ENCODE assay signal across 8 mouse cellular contexts in genomic region chr11:106036548-106037417, GRCm38 (mm10). TPM values are rescaled to one million over a fixed set of nuclear protein-coding genes. Genes with fewer than 3 reads are reported as not detected.
A peak's percentile ranks its signal among the peaks of the same experiment; 100 is the strongest.
DNase-seq lines count a peak whose midpoint lies in the region; ATAC-seq and TF ChIP-seq lines count a peak whose summit lies in the region.

Gene Dcaf7 (plus strand): TSS chr11:106036872.

- no peaks in the 10 kb centered on the region for H3K27me3 ChIP-seq in E14TG2a.4 (ENCODE audit: insufficient read depth, low read length)
- H3K27me3 ChIP-seq in forebrain, embryonic 12.5 days = no peaks in the 10 kb centered on the region
- no peaks in the 10 kb centered on the region for H3K27me3 ChIP-seq in heart, postnatal 0 days (ENCODE audit: control insufficient read depth, insufficient read depth, low read length)
- H3K27me3 ChIP-seq in liver, embryonic 16.5 days (ENCODE audit: control insufficient read depth, insufficient read depth, low read depth, low read length) = no peaks in the 10 kb centered on the region
- H3K27me3 ChIP-seq in neural tube, embryonic 13.5 days = no peaks in the 10 kb centered on the region
- no peaks in the 10 kb centered on the region for H3K27me3 ChIP-seq in testis, adult 2 months (ENCODE audit: control insufficient read depth, insufficient read depth, low read length)

- peak within 1 kb of the TSS; percentile 95 for H3K9ac ChIP-seq in forebrain, embryonic 12.5 days
- peak within 1 kb of the TSS; percentile 93 for H3K9ac ChIP-seq in heart, postnatal 0 days (replicated peaks; ENCODE audit: low read depth, low read length)
- peak within 1 kb of the TSS; percentile 97 for H3K9ac ChIP-seq in liver, embryonic 16.5 days (ENCODE audit: low read depth, low read length)
- peak within 1 kb of the TSS; percentile 96 for H3K9ac ChIP-seq in neural tube, embryonic 13.5 days

- H3K27ac ChIP-seq in forebrain, embryonic 12.5 days = peak within 1 kb of the TSS; percentile 93
- peak within 1 kb of the TSS; percentile 93 for H3K27ac ChIP-seq in heart, postnatal 0 days (ENCODE audit: low read depth)
- peak within 1 kb of the TSS; percentile 90 for H3K27ac ChIP-seq in liver, embryonic 16.5 days (ENCODE audit: low read length)
- H3K27ac ChIP-seq in neural tube, embryonic 13.5 days (replicated peaks) = peak within 1 kb of the TSS; percentile 95
- peak within 1 kb of the TSS; percentile 93 for H3K27ac ChIP-seq in testis, adult 2 months (ENCODE audit: control insufficient read depth, insufficient read depth, low read depth, low read length)

- H3K4me2 ChIP-seq in forebrain, embryonic 12.5 days = peak within 1 kb of the TSS; percentile 81
- H3K4me2 ChIP-seq in heart, postnatal 0 days (ENCODE audit: low read depth, low read length) = peak within 1 kb of the TSS; percentile 93
- H3K4me2 ChIP-seq in liver, embryonic 16.5 days (ENCODE audit: low read depth, low read length) = peak within 1 kb of the TSS; percentile 87
- H3K4me2 ChIP-seq in neural tube, embryonic 13.5 days = peak within 1 kb of the TSS; percentile 83

- TF ChIP-seq EP300 in heart, postnatal 0 days (IDR thresholded peaks at IDR 0.05; ENCODE audit: low read depth) = 0 out of 2 replicates have a peak, but pooled peaks have one; percentile 77

- whole genome bisulfite sequencing in forebrain, embryonic 12.5 days = under 1% methylated on average over 66 of the region's 66 CpGs
- WGBS in heart, postnatal 0 days = 0% methylated on average over 64 of the region's 66 CpGs
- WGBS in liver, embryonic 16.5 days (ENCODE audit: insufficient replicate concordance) = under 1% methylated on average over 65 of the region's 66 CpGs
- WGBS in neural tube, embryonic 13.5 days = under 1% methylated on average over 66 of the region's 66 CpGs

- peaks cover 2% of the 10 kb centered on the region; the same call in 1 of the 2 replicates for H3K9me3 ChIP-seq in E14TG2a.4 (ENCODE audit: low read length)
- H3K9me3 ChIP-seq in forebrain, embryonic 12.5 days = no peaks in the 10 kb centered on the region
- H3K9me3 ChIP-seq in heart, postnatal 0 days (replicated peaks; ENCODE audit: control insufficient read depth, low read length) = no peaks in the 10 kb centered on the region
- H3K9me3 ChIP-seq in liver, embryonic 16.5 days (replicated peaks; ENCODE audit: control insufficient read depth, low read length) = no peaks in the 10 kb centered on the region
- H3K9me3 ChIP-seq in neural tube, embryonic 13.5 days = no peaks in the 10 kb centered on the region

- H3K4me1 ChIP-seq in E14TG2a.4 (replicated peaks; ENCODE audit: low read depth, low read length) = peaks cover 29% of the 10 kb centered on the region
- peaks cover 31% of the 10 kb centered on the region for H3K4me1 ChIP-seq in forebrain, embryonic 12.5 days
- H3K4me1 ChIP-seq in heart, postnatal 0 days (ENCODE audit: control insufficient read depth, insufficient read depth) = peaks cover 12% of the 10 kb centered on the region
- peaks cover 30% of the 10 kb centered on the region for H3K4me1 ChIP-seq in liver, embryonic 16.5 days (ENCODE audit: control insufficient read depth, low read depth, low read length)
- H3K4me1 ChIP-seq in neural tube, embryonic 13.5 days (replicated peaks) = peaks cover 46% of the 10 kb centered on the region
- H3K4me1 ChIP-seq in testis, adult 2 months (ENCODE audit: control insufficient read depth, insufficient read depth, low read length) = no peaks in the 10 kb centered on the region; the same call in none of the 2 replicates

- peak within 1 kb of the TSS; percentile 99 for H3K4me3 ChIP-seq in E14TG2a.4 (replicated peaks; ENCODE audit: low read length)
- H3K4me3 ChIP-seq in forebrain, embryonic 12.5 days (replicated peaks) = peak within 1 kb of the TSS; percentile 97
- H3K4me3 ChIP-seq in heart, postnatal 0 days (ENCODE audit: low read depth, low read length) = peak within 1 kb of the TSS; percentile 98
- peak within 1 kb of the TSS; percentile 100 for H3K4me3 ChIP-seq in liver, embryonic 16.5 days (ENCODE audit: low read depth, low read length)
- H3K4me3 ChIP-seq in neural tube, embryonic 13.5 days = peak within 1 kb of the TSS; percentile 99
- H3K4me3 ChIP-seq in testis, adult 2 months (ENCODE audit: control insufficient read depth, low read depth, low read length) = peak within 1 kb of the TSS; percentile 87

- TF ChIP-seq CTCF in E14TG2a.4 (conservative IDR thresholded peaks at IDR 0.05; ENCODE audit: low read length) = no peak
- TF ChIP-seq CTCF in heart, postnatal 0 days (IDR thresholded peaks at IDR 0.05; ENCODE audit: low read depth) = no peak
- TF ChIP-seq CTCF in testis, adult 2 months (IDR thresholded peaks at IDR 0.05; ENCODE audit: control insufficient read depth, insufficient read depth, insufficient replicate concordance, low read depth, low read length) = no peak

- peak; percentile 90 for TF ChIP-seq POLR2A in testis, adult 2 months (IDR thresholded peaks at IDR 0.05; ENCODE audit: control insufficient read depth, low read depth, low read length)

- H3K36me3 ChIP-seq in E14TG2a.4 (ENCODE audit: insufficient read depth, low read length) = peaks cover 19% of the 10 kb centered on the region
- no peaks in the 10 kb centered on the region for H3K36me3 ChIP-seq in forebrain, embryonic 12.5 days (replicated peaks)
- H3K36me3 ChIP-seq in heart, postnatal 0 days (replicated peaks; ENCODE audit: control insufficient read depth, insufficient read depth, low read length) = no peaks in the 10 kb centered on the region
- H3K36me3 ChIP-seq in liver, embryonic 16.5 days (ENCODE audit: control insufficient read depth, insufficient read depth) = no peaks in the 10 kb centered on the region
- no peaks in the 10 kb centered on the region; the same call in 1 of the 2 replicates for H3K36me3 ChIP-seq in neural tube, embryonic 13.5 days
- H3K36me3 ChIP-seq in testis, adult 2 months (ENCODE audit: control insufficient read depth, insufficient read depth, low read length) = peaks cover 2% of the 10 kb centered on the region; the same call in 1 of the 2 replicates

- ATAC-seq in forebrain, embryonic 12.5 days (ENCODE audit: low FRiP score) = peak; percentile 99
- ATAC-seq in heart, postnatal 0 days (ENCODE audit: insufficient read depth, low read depth) = peak; percentile 99
- ATAC-seq in liver, embryonic 16.5 days (ENCODE audit: low read depth) = peak; percentile 98
- peak; percentile 98 for ATAC-seq in neural tube, embryonic 13.5 days (ENCODE audit: low read depth)

- DNase-seq in c-Kit-positive CD71-positive TER-119-positive erythroid progenitor cells, embryonic 14.5 days (ENCODE audit: low spot score) = peak; percentile 99
- DNase-seq in heart, postnatal 0 days (ENCODE audit: low spot score) = peak; percentile 96
- DNase-seq in kidney, postnatal 4 days = peak; percentile 95 to 98

RNA-seq across cellular contexts. Expression of gene Dcaf7, which starts in this region (rescaled TPM):
- 118 and 129 TPM in 2 replicates for polyA plus RNA-seq in forebrain, embryonic 12.5 days (2016; fragmentation: Nextera tagmentation; extraction: Ambion mirVana)
- 49.5 and 65.0 TPM in 2 replicates for total RNA-seq in heart, postnatal 0 days (2014; rRNA removed; ENCODE audit: low replicate concordance)
- 22.4 and 27.4 TPM in 2 replicates for polyA plus RNA-seq in heart, postnatal 0 days (2015; fragmentation: Nextera tagmentation; extraction: Ambion mirVana)
- 25.1 and 27.5 TPM in 2 replicates for polyA plus RNA-seq in liver, embryonic 16.5 days (2015; fragmentation: Nextera tagmentation; extraction: Ambion mirVana)
- polyA plus RNA-seq in neural tube, embryonic 13.5 days (2015; fragmentation: Nextera tagmentation; extraction: Ambion mirVana) = 110 and 116 TPM in 2 replicates
- polyA plus RNA-seq in testis, adult 2 months (2012; rRNA removed) = 65.9 and 66.7 TPM in 2 replicates

Comparison
In these comparisons a context has a peak if more than half of its experiments do, and no peak if none do; other contexts are left out.
1. Peak in every context shown above with its lines: DNase-seq, ATAC-seq, H3K4me3 ChIP-seq and H3K27ac ChIP-seq.